Mouse (Mus musculus) MEL-GATA-1-ER (cell line): ENCODE results near the gene Fam43a.

Source experiments
- DNase-seq: peaks from one replicate; pipeline ENCODE4 v3.0.0-alpha.2; 2012; ENCODE audit warnings: low read depth; ENCODE audit errors: extremely low read depth

The Fam43a gene

DNA sequence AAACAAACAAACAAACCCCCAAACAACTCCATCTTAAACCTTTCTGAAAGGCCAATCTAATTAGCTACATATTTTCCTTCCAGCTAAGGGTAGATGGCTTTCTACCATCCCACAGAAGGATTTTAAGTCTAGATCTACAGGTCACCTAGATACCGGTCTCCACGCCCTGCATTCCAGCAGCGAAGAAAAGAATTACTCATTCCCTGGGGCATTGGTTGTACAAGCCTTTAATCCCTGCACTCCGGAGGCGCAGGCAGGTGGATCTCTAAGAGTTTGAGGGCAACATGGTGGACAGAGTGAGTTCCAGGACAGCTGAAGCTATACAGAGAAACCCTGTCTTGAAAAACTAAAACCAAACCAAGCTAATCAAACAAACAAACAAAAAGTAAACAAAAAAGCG lies 28.9 kb downstream of the Fam43a start:
- no peak for DNase-seq

DNA sequence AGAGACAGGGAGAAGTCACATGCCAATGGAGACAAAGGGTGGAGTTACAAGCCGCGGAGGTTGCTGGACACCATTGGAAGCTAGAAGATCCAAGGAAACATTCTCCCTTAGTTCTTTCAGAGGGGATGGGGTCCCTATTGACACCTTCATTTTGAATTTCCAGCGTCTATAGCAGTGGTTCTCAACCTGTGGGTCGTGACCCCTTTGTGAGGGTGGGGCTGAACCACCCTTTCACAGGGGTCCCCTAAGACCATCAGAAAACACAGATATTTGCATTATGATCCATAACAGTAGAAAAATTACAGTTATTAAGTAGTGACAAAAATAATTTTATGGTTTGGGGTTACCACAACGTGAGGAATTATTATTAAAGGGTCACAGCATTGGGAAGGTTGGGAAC lies 30.0 kb downstream of the Fam43a start:
- no peak for DNase-seq

DNA sequence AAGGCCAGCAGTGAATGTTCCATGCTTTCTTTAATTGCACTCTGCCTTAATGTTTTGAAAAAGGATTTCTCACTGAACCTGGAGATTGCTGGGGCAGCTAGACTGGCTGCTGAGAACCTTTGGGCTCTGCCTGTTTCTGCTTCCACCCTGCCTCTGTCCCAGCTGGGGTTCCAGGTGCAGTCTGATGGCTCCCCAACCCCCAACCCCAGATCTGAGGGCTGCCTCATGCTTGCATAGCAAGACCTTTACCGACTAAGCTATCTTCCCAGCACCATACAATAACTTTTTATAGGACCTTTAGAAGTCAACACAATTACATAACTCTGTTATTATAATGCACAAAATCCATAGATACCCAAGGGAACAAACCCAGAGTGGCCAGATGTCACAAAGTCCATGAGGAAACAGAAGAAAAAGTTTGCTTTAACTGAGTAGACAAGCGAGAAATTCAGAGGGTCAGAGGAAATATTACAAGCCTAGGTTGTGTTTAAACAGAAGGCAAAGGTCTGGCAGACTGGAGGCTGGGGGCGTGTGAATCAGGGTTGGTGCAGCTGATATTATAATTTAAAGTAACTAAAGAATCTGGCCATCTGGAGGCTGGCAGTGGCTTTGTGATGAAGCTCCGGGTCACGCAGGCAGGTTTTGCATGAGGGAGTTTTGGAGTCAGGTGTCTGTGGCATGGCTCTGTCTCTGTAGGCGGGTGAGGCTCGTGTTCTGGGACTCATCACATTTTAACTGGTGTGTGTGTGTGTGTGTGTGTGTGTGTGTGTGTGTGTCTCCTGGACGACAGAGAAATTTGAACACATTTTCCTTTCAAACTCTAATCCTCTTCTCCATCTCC lies 34.6 kb downstream of the Fam43a start:
- DNase-seq, result no peak

DNA sequence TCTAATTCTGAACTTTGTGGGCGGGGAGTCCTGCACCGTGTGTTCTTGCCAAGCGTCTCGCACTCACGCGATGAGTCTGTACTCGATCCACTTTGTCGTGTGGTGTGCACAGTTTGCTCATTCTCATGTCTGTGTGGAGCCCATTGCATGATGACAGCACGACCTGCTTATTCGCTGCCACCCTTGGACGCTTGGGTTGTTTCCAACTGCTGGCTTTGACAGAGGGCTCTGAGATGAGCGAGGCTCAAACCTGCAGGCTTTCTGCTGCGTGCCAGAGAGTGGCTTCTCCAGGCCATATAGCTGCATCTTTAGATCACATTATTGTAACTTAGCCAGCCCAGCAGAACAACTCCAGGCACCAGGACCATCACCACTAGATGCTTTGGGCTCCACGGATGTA lies 39.1 kb downstream of the Fam43a start:
- no peak for DNase-seq

DNA sequence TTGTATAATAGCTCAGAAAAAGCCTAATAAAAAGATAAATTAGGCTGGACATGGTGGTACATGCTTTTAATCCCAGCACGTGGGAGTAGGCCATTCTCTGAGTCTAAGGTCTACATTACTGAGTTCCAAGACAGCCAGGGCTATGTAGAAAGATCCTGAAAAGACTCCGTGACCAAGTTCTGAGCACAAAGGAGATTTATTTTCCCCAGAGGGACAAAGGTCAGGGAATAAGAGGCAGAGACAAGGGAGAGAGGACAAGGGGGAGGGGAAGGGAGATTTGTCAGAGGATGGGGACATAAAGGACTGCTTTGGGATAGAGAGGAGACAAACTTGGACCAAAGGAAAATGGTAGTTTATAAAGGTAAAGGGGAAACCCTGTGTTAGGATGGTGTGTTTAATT lies 41.1 kb downstream of the Fam43a start:
- DNase-seq, result no peak

DNA sequence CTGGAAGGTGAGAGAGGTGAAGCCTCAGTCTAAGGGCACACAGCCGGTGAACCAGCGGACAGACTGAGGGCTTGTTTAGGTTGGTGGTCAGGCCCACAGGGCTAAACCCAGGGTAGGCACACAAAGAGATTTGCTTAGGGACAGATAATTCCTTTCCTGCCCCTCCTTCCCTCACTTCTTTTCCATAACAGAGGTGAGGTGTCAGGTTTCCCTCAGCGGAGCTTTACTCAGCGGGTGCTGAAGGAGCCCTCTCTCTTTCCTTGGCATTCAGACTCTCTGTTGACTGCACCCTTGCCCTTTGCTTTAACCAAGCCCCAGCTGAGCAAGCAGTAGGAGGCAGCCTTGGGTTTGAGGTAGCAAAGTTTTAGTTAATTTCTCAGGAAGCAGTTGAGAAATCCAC lies 41.9 kb downstream of the Fam43a start:
- DNase-seq, result no peak

DNA sequence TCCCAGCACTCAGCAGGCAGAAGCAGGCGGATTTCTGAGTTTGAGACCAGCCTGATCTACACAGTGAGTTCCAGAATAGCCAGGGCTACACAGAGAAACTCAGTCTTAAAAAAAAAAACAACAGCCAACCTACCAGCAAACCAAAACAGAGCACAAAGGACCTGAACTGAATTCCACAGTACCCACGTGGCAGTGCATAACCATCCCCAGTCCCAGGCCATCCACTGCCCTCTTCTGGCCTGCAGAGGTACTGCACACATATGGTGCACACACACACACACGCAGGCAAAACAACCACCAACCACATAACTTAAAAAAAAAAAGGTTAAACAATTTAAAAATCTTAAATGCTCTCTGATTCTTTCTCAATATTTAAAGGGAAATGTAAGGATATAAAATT lies 42.7 kb downstream of the Fam43a start:
- DNase-seq, result no peak

DNA sequence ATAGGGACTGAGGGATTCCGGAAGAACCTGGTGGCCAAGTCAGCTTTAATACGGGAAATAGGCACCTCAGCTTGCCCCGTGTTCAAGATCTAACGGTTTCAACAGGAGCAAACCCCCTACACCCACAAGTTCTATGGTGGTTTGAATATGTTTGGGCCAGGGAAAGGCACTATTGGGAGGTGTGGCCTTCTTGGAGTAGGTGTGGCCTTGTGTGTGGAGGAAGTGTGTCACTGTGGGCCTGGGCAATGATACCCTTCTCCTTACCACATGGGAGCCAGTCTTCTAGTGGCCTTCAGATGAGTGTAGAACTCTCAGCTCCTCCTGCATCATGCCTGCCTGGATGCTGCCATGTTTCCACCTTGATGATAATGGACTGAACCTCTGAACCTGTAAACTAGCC lies 45.5 kb downstream of the Fam43a start:
- DNase-seq, result no peak

DNA sequence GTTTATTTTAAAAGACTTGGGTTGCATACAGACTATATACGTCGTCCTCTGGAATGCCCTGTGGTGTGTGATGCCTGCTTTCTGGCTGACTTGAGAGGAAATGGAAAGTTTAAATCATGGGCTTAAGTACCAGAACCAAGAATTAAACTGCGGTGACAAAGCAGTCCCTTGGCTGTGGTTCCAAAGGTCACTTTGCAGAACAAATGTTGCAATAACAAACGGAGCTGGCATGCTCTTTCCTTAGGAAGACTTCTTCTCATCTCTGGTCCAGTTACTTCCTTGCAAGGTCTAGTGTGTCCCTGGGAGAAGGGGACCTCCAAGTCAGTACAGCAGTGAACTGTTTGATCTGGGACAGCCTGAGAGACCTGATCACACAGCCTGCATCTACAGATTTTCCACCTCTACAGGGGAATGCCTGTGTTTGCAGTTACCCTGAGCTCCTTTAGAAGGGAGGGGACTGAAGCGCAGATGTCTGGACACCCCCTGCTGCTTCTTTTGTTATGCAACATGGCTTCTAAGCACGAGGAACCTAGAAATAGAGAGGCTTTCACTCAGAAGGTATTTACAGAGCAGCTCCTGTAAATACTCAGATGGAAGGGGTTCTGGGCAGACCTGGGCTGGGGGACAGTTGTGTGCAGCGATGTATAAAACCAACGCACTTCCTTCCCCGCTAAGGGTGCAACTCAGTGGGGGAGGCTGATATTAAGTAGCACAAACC lies 46.5 kb downstream of the Fam43a start:
- DNase-seq, result no peak

DNA sequence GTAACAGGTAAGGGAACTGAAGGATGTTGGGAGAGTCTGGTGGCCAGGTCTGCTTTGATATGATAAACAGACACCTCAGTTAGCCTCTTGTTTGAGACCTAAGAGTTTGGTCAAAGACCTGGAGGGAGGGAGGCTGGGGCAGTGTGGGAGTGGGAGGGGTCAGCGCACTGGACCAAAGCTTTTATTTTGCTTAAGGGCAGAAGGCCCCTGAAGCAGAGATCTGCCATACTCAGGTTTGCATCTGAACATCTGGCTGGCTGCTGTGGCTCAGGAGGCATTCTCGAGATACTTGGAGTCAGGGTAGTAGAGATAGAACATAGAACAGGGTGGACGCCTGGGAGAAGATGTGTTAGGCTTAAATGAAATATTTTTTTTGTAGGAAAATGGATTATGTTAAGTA lies 47.3 kb downstream of the Fam43a start:
- DNase-seq, result no peak

DNA sequence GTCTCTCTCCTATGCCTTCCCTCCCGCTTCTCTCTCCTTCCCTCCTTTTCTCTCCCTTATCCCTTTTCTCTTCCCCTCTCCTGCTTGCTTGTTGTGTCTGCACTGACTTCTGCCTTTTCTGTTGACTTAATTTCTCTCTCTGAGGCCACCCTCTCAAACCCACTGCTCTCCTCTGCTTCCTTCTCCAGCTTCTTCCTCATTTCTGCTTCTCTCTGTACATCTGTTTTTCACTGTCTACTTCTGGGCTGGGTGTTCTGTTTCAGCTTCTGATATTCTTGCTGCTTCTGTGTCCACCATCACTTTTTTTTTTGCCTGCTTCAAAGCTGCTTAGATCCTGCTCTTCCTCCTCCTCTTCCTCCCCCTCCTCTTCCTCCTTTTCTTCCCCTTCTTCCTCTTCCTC lies 51.8 kb downstream of the Fam43a start:
- DNase-seq, result peak; percentile 49
